Mouse (Mus musculus) CH12.LX (cell line): ENCODE data around the gene Dnmbp.

Experiments used
- CTCF ChIP-seq, 2 experiments: IDR thresholded peaks in 1 of 2; conservative IDR thresholded peaks in 1 of 2; 2 replicates each; pipeline ENCODE4 v1.5.1; 2011 to 2012; ENCODE audit warnings: low read depth in 2 of 2, low read length in 2 of 2, improper control_type of control experiment in 1 of 2, inconsistent platforms in 1 of 2, mild to moderate bottlenecking in 1 of 2, moderate library complexity in 1 of 2
- POLR2A ChIP-seq: IDR thresholded peaks from 2 replicates; pipeline ENCODE4 v1.6.1; 2011; ENCODE audit warnings: low read depth, mild to moderate bottlenecking, improper control_type of control experiment, low read length
- SMC3 ChIP-seq: IDR thresholded peaks from 2 replicates; pipeline ENCODE4 v1.6.1; 2011; ENCODE audit warnings: low read depth, low read length, improper control_type of control experiment
- ZNF384 ChIP-seq: IDR thresholded peaks from 2 replicates; pipeline ENCODE4 v1.6.1; 2012; ENCODE audit warnings: low read depth, low read length, improper control_type of control experiment, inconsistent platforms

- TF ChIP-seq POLR2A (no peak), SMC3 (no peak), CTCF (conservative IDR thresholded peaks at IDR 0.05 in 1 of 2, IDR thresholded peaks at IDR 0.05 in 1 of 2; ENCODE audit: low read depth in 2 of 2, low read length in 2 of 2) (no peak), ZNF384 (no peak)
Observed at GRCm38 (mm10) chr19:43884668-43885498, 55.1 kb downstream of the Dnmbp start.
